Mouse (Mus musculus) CH12.LX (cell line): Measurements from ENCODE around the gene Dglucy. TPM values are rescaled to one million over a fixed set of nuclear protein-coding genes. Genes with fewer than 3 reads are reported as not detected.

Experiments used
- DNase-seq: peaks from one replicate; pipeline ENCODE4 v3.0.0-alpha.2; 2013; ENCODE audit errors: extremely low read depth
- H3K27ac ChIP-seq: 2 replicates; pipeline ENCODE4 v1.5.1; 2012; ENCODE audit warnings: low read depth, mild to moderate bottlenecking, control low read depth, moderate library complexity; ENCODE audit not compliant: insufficient read depth
- H3K27me3 ChIP-seq: replicated peaks from 2 replicates; pipeline ENCODE3; 2012; ENCODE audit warnings: inconsistent platforms
- H3K36me3 ChIP-seq, 2 experiments: replicated peaks in 1 of 2; 2 replicates each; pipeline versions ENCODE3 to v1.6.1; 2012; ENCODE audit warnings: inconsistent platforms in 1 of 2, low read length in 1 of 2, mild to moderate bottlenecking in 1 of 2, mixed read lengths in 1 of 2, moderate library complexity in 1 of 2; ENCODE audit not compliant: control insufficient read depth in 1 of 2, insufficient read depth in 1 of 2
- H3K4me1 ChIP-seq, 2 experiments: 2 replicates each; pipeline ENCODE4 v1.6.1; 2012; ENCODE audit warnings: inconsistent platforms in 1 of 2, moderate library complexity in 1 of 2; ENCODE audit not compliant: insufficient read depth in 2 of 2, control insufficient read depth in 1 of 2
- H3K4me2 ChIP-seq: 2 replicates; pipeline ENCODE4 v1.6.1; 2012; ENCODE audit warnings: low read depth, mild to moderate bottlenecking, control low read depth; ENCODE audit not compliant: poor library complexity, insufficient read depth, severe bottlenecking
- H3K4me3 ChIP-seq, 3 experiments: fragments of 150-350 bp in 1 of 3; sonication (generic) in 1 of 3; replicated peaks in 1 of 3; 2 replicates each; pipeline versions ENCODE3 to v1.5.1; 2011 to 2012; ENCODE audit warnings: low read depth in 2 of 3, low read length in 2 of 3, mild to moderate bottlenecking in 2 of 3, moderate library complexity in 2 of 3, control low read depth in 1 of 3, improper control_type of control experiment in 1 of 3, inconsistent platforms in 1 of 3, mixed read lengths in 1 of 3; ENCODE audit not compliant: poor library complexity in 1 of 3
- H3K79me2 ChIP-seq: replicated peaks from 2 replicates; pipeline ENCODE4 v1.6.1; 2012; ENCODE audit warnings: mild to moderate bottlenecking, moderate library complexity; ENCODE audit not compliant: control insufficient read depth, poor library complexity, insufficient read depth, severe bottlenecking; ENCODE audit errors: extremely low read depth
- H3K9ac ChIP-seq: 2 replicates; pipeline ENCODE4 v1.6.1; 2012; ENCODE audit warnings: low read depth, mild to moderate bottlenecking, control low read depth, moderate library complexity; ENCODE audit not compliant: insufficient read depth
- H3K9me3 ChIP-seq: replicated peaks from 2 replicates; pipeline ENCODE3; 2012; ENCODE audit warnings: low read length, inconsistent platforms, mixed read lengths
- EP300 ChIP-seq: IDR thresholded peaks from 2 replicates; pipeline ENCODE4 v1.6.1; 2011; ENCODE audit warnings: low read length, improper control_type of control experiment
- GABPA ChIP-seq: IDR thresholded peaks from 2 replicates; pipeline ENCODE4 v1.6.1; 2012; ENCODE audit warnings: low read depth, low read length, improper control_type of control experiment, inconsistent platforms; ENCODE audit not compliant: insufficient replicate concordance
- JUND ChIP-seq: conservative IDR thresholded peaks from 2 replicates; pipeline ENCODE4 v1.6.1; 2011; ENCODE audit warnings: low read depth, low read length, improper control_type of control experiment
- MAX ChIP-seq: IDR thresholded peaks from 2 replicates; pipeline ENCODE4 v1.6.1; 2011; ENCODE audit warnings: low read length, improper control_type of control experiment
- MAZ ChIP-seq: IDR thresholded peaks from 2 replicates; pipeline ENCODE4 v1.6.1; 2012; ENCODE audit warnings: low read depth, mild to moderate bottlenecking, inconsistent platforms, low read length, improper control_type of control experiment, moderate library complexity
- MEF2A ChIP-seq: IDR thresholded peaks from 2 replicates; pipeline ENCODE4 v1.6.1; 2014; ENCODE audit warnings: low read depth, mild to moderate bottlenecking, inconsistent platforms, low read length, improper control_type of control experiment, borderline replicate concordance
- NRF1 ChIP-seq: IDR thresholded peaks from 2 replicates; pipeline ENCODE4 v1.6.1; 2014; ENCODE audit warnings: low read depth, mild to moderate bottlenecking, inconsistent platforms, low read length, improper control_type of control experiment, moderate library complexity
- POLR2A ChIP-seq: IDR thresholded peaks from 2 replicates; pipeline ENCODE4 v1.6.1; 2011; ENCODE audit warnings: low read depth, mild to moderate bottlenecking, improper control_type of control experiment, low read length
- RCOR1 ChIP-seq: conservative IDR thresholded peaks from 2 replicates; pipeline ENCODE4 v1.6.1; 2012; ENCODE audit warnings: low read depth, mild to moderate bottlenecking, inconsistent platforms, low read length, improper control_type of control experiment
- TBP ChIP-seq: conservative IDR thresholded peaks from 2 replicates; pipeline ENCODE4 v1.6.1; 2011; ENCODE audit warnings: low read depth, low read length, improper control_type of control experiment
- TCF12 ChIP-seq: IDR thresholded peaks from 2 replicates; pipeline ENCODE4 v1.6.1; 2014; ENCODE audit warnings: low read depth, mild to moderate bottlenecking, inconsistent platforms, low read length, improper control_type of control experiment
- UBTF ChIP-seq: IDR thresholded peaks from 2 replicates; pipeline ENCODE4 v1.6.1; 2012; ENCODE audit warnings: low read depth, mild to moderate bottlenecking, inconsistent platforms, low read length, improper control_type of control experiment, moderate library complexity
- dilution Hi-C: fragments of 300-500 bp; cut with MboI; formaldehyde crosslinking; loops from 2 replicates; pipeline ENCODE4 v1.14.3; 2020; ENCODE audit warnings: low sequenced_read_pairs; ENCODE audit not compliant: extremely low pct_unique_long_range_greater_than_20kb, extremely low pct_ligation_motif_present
- in situ Hi-C: fragments of 300-500 bp; cut with MboI; formaldehyde crosslinking; loops from 3 replicates; pipeline ENCODE4 v1.14.3; 2019; ENCODE audit warnings: low sequenced_read_pairs, low pct_ligation_motif_present, low pct_unique_long_range_greater_than_20kb, mixed read lengths
- polyA plus RNA-seq: library from polyadenylated mRNA; unstranded; fragments of >175 nt; gene quantifications from 2 replicates; pipeline ENCODE4 v1.2.1, GENCODE M21; 2012; ENCODE audit warnings: low read depth; ENCODE audit not compliant: insufficient read length
- total RNA-seq, 2 experiments: library from RNA; depleted of rRNA; stranded (reverse); fragments of 300-350 nt in 1 of 2; fragments of >200 nt in 1 of 2; gene quantifications; 2 replicates each; pipeline ENCODE4 v1.2.3; 2012 to 2014

Gene Dglucy
- total and polyA plus RNA-seq, 3 experiments, result 5.5 to 20.6 (median 10.1) TPM

DNA sequence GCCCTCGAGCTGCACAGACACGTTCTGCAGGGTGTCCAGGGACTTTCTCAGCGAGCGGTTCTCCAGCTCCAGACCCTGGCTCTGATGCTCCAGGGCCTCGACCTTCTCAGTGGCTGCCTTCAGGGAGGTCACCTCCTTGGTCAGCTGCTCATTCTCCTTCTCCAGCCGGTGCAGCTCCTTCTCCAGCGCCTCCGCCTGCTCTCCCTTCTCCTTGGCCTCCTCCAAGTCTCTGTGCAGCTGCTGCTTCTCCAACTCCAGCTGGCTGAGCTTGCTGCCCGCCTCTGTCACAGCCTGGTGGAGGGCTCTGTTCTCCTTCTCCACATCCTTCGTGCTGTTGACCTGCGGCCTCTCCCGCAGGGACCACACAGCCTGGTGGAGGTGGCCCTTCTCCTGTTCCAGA is 166.6 kb downstream of the Dglucy start:
- no peak for TF ChIP-seq RCOR1
- no peak for TF ChIP-seq MEF2A
- no peak for TF ChIP-seq NRF1
- no peak for TF ChIP-seq TBP
- no peak for TF ChIP-seq MAX
- TF ChIP-seq TCF12, result no peak
- TF ChIP-seq POLR2A, result no peak
- TF ChIP-seq GABPA, result no peak
- H3K4me1 ChIP-seq, result no peaks in the 10 kb centered on the region
- no peak for DNase-seq
- H3K9ac ChIP-seq, result no peak overlapping the region
- H3K9me3 ChIP-seq, result peaks cover 3% of the 10 kb centered on the region
- H3K27ac ChIP-seq, result no peak overlapping the region
- peaks cover 90 to 99% of the 10 kb centered on the region in 2 experiments for H3K36me3 ChIP-seq
- dilution Hi-C loops (no loop called here), in situ Hi-C loops (no loop called here)
- no peak overlapping the region for H3K4me3 ChIP-seq
- H3K79me2 ChIP-seq, result no peaks in the 10 kb centered on the region
- H3K4me2 ChIP-seq, result no peak overlapping the region
- H3K27me3 ChIP-seq, result no peaks in the 10 kb centered on the region

DNA sequence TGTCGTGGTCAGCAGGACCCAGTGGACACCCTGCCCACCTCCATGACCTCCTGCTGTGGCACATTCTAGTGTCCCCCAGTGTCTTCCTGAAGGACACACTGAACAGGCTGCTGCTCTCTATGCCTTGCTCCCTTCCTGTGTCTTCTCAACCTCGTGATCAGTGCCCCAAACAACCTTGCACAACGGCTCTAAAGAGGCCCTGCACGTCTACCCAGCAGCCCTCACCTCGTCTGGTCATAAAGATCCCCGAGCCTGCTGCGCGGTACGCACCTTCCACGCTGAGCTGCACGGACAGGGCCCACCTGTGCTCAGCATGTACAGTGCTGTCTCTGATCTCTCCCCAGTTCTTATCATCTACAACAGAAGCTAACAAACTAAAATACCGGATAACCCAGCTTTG is 167.1 kb downstream of the Dglucy start:
- no peak overlapping the region for H3K27ac ChIP-seq
- no peaks in the 10 kb centered on the region for H3K4me1 ChIP-seq
- H3K9me3 ChIP-seq, result peaks cover 3% of the 10 kb centered on the region
- H3K79me2 ChIP-seq, result no peaks in the 10 kb centered on the region
- H3K9ac ChIP-seq, result no peak overlapping the region
- H3K36me3 ChIP-seq, result peaks cover 87 to 97% of the 10 kb centered on the region in 2 experiments
- dilution Hi-C loops, result no loop called here
- no peak for DNase-seq
- H3K4me3 ChIP-seq, result no peak overlapping the region
- no peak overlapping the region for H3K4me2 ChIP-seq
- in situ Hi-C loops, result no loop called here
- TF ChIP-seq UBTF (no peak), POLR2A (no peak), MAZ (no peak), EP300 (no peak), NRF1 (no peak), JUND (no peak)
- TF ChIP-seq, all 38 proteins: peak for 0
- H3K27me3 ChIP-seq, result no peaks in the 10 kb centered on the region

Other genes with a start within 250 kb of the Dglucy start
- 2.9 and 3.2 TPM in 2 replicates for gene Rps6ka5, start 52.1 kb upstream of the Dglucy start, total RNA-seq (2012; rRNA removed)
- 4.8 and 6.1 TPM in 2 replicates for gene Rps6ka5, start 52.1 kb upstream of the Dglucy start, total RNA-seq (2014; rRNA removed)
- gene Rps6ka5, start 52.1 kb upstream of the Dglucy start, polyA plus RNA-seq, result 6.1 and 6.2 TPM in 2 replicates
- 2.3 and 4.2 TPM in 2 replicates for gene Gpr68, start 129.1 kb downstream of the Dglucy start, total RNA-seq (2012; rRNA removed)
- 1.2 TPM in 2 replicates for gene Gpr68, start 129.1 kb downstream of the Dglucy start, total RNA-seq (2014; rRNA removed)
- gene Gpr68, start 129.1 kb downstream of the Dglucy start, polyA plus RNA-seq, result 1.5 and 1.6 TPM in 2 replicates
- gene Ccdc88c, start 250.0 kb downstream of the Dglucy start, total RNA-seq (2012; rRNA removed), result 24.9 and 25.9 TPM in 2 replicates
- 19.3 and 20.3 TPM in 2 replicates for gene Ccdc88c, start 250.0 kb downstream of the Dglucy start, total RNA-seq (2014; rRNA removed)
- gene Ccdc88c, start 250.0 kb downstream of the Dglucy start, polyA plus RNA-seq, result 30.1 and 32.7 TPM in 2 replicates